ENCODE assay signal across 25 mouse cellular contexts in genomic region chr4:32998996-32999395, GRCm38 (mm10). TPM values are rescaled to one million over a fixed set of nuclear protein-coding genes. Genes with fewer than 3 reads are reported as not detected.
DNase-seq lines count a peak whose midpoint lies in the region; ATAC-seq lines count a peak whose summit lies in the region.
"Had no signal": no experiment of that assay in that cellular context is flagged by ENCODE, and none has a peak within 500 bp of the region (broad histone marks: within the 10 kb centered on the region; RNA-seq: fewer than 3 reads in every experiment).

No protein-coding gene starts in this region.

- no peak overlapping the region for H3K4me2 ChIP-seq in kidney, embryonic 14.5 days (replicated peaks; ENCODE audit: low read depth, low read length)
- H3K4me2 ChIP-seq: embryonic facial prominence, embryonic 13.5 days; embryonic facial prominence, embryonic 15.5 days; forebrain, embryonic 12.5 days had no signal

- no peaks in the 10 kb centered on the region for H3K9me3 ChIP-seq in kidney, embryonic 14.5 days (ENCODE audit: control insufficient read depth, low read length)
- H3K9me3 ChIP-seq: embryonic facial prominence, embryonic 13.5 days; embryonic facial prominence, embryonic 15.5 days; forebrain, embryonic 10.5 days; forebrain, embryonic 12.5 days had no signal

- ATAC-seq in kidney, embryonic 14.5 days (ENCODE audit: low FRiP score, low TSS enrichment) = no peak
- ATAC-seq: forebrain, embryonic 14.5 days had no signal

- no peaks in the 10 kb centered on the region for H3K36me3 ChIP-seq in kidney, embryonic 14.5 days (ENCODE audit: control insufficient read depth, insufficient read depth, low read length)
- H3K36me3 ChIP-seq: embryonic facial prominence, embryonic 13.5 days; embryonic facial prominence, embryonic 15.5 days had no signal

- DNase-seq in kidney, adult 18-20 months = peak; percentile 26
- peak; percentile 37 to 45 for DNase-seq in kidney, adult 8-10 months
- no peak for DNase-seq in kidney, postnatal 4 days
- peak; percentile 16 for DNase-seq in kidney, postnatal 14 days
- DNase-seq in kidney, postnatal 25 days = peak; percentile 16 to 47
- no peak for DNase-seq in gastrocnemius, adult 8-10 months (ENCODE audit: low spot score in 2 of 2)
- no peak for DNase-seq in thymus, adult 18-20 months
- DNase-seq: adrenal gland, adult 2 months; adrenal gland, postnatal 10 days; adrenal gland, postnatal 25 days; cerebellum, adult 11 months; cerebellum, adult 18-20 months; cerebellum, adult 8-10 months; cerebellum, adult 9-11 months; cerebellum, postnatal 14 days; cerebellum, postnatal 36 days; embryo, embryonic 11 days had no signal

- H3K27me3 ChIP-seq in kidney, embryonic 14.5 days (ENCODE audit: control insufficient read depth, insufficient read depth, low read length) = no peaks in the 10 kb centered on the region
- H3K27me3 ChIP-seq: embryonic facial prominence, embryonic 13.5 days; embryonic facial prominence, embryonic 15.5 days; forebrain, embryonic 12.5 days had no signal

- H3K4me1 ChIP-seq in kidney, embryonic 14.5 days (ENCODE audit: control insufficient read depth, insufficient read depth, low read length) = no peaks in the 10 kb centered on the region
- H3K4me1 ChIP-seq: embryonic facial prominence, embryonic 13.5 days; embryonic facial prominence, embryonic 15.5 days; forebrain, embryonic 10.5 days; forebrain, embryonic 12.5 days had no signal

- WGBS in kidney, embryonic 14.5 days = 95% methylated on average over 8 of the region's 8 CpGs

- H3K27ac ChIP-seq in kidney, embryonic 14.5 days (ENCODE audit: low read depth, low read length) = no peak overlapping the region
- H3K27ac ChIP-seq: embryonic facial prominence, embryonic 13.5 days; embryonic facial prominence, embryonic 15.5 days; forebrain, embryonic 10.5 days; forebrain, embryonic 12.5 days had no signal

- H3K4me3 ChIP-seq in kidney, embryonic 14.5 days (ENCODE audit: low read length) = no peak overlapping the region
- H3K4me3 ChIP-seq: embryonic facial prominence, embryonic 13.5 days; embryonic facial prominence, embryonic 15.5 days; erythroblast, embryonic 14.5 days; forebrain, embryonic 10.5 days; forebrain, embryonic 12.5 days had no signal

- no peak overlapping the region for H3K9ac ChIP-seq in kidney, embryonic 14.5 days (ENCODE audit: low read depth, low read length)
- H3K9ac ChIP-seq: embryonic facial prominence, embryonic 13.5 days; embryonic facial prominence, embryonic 15.5 days; forebrain, embryonic 12.5 days had no signal

RNA-seq across cellular contexts. Expression of gene Rragd, which starts 16.2 kb away (rescaled TPM):
- 14.5 and 21.1 TPM in 2 replicates for polyA plus RNA-seq in kidney, embryonic 14.5 days (2014; fragmentation: Nextera tagmentation; extraction: Ambion mirVana)
- 100 to 1,000 TPM; 200 to 232 (median 207) TPM for total RNA-seq in gastrocnemius, adult 8-10 months (2022)
- total RNA-seq: MEL had no signal

RNA-seq across cellular contexts. Expression of gene Ube2j1, which starts 32.2 kb away (rescaled TPM):
- polyA plus RNA-seq in kidney, embryonic 14.5 days (2014; fragmentation: Nextera tagmentation; extraction: Ambion mirVana) = 34.4 and 43.6 TPM in 2 replicates
- 10 to 100 TPM; 43.6 to 53.6 (median 49.1) TPM for total RNA-seq in gastrocnemius, adult 8-10 months (2022)

RNA-seq across cellular contexts. Expression of gene Ankrd6, which starts 48.4 kb away (rescaled TPM):
- polyA plus RNA-seq in kidney, embryonic 14.5 days (2014; fragmentation: Nextera tagmentation; extraction: Ambion mirVana) = 7.1 and 14.3 TPM in 2 replicates
- 1 to 10 TPM; 3.8 to 5.9 (median 4.8) TPM for total RNA-seq in gastrocnemius, adult 8-10 months (2022)

Comparison
In these comparisons a context has a peak if more than half of its experiments do, and no peak if none do; other contexts are left out.
1. DNase-seq: peak in kidney, adult 18-20 months (single experiment), kidney, adult 8-10 months (2 of 2), kidney, postnatal 14 days (single experiment) and kidney, postnatal 25 days (2 of 2); none in kidney, postnatal 4 days (0 of 2), gastrocnemius, adult 8-10 months (0 of 2) and thymus, adult 18-20 months (0 of 2).